Mouse (Mus musculus): ENCODE measurements around the gene Kcng4.

DNA sequence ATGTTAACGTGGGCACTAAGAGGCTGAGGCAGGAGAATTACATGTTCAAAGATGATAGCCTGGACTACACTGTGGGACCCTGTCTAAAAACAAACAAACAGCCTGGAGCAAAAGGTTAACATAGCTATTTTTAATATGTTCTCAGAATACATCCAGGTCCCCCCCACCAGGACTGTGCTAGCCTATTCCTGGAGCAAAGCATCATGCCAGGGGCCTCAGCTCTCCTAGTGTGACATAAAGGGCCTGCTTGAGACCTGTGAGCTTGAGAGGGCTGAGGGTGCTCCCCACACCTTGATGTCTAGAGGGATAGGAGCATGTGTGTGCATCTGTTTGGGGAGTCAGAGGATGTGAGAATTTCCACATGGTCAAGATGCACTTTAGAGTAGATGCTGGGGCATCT is 11.7 kb downstream of the Kcng4 start:
- TF ChIP-seq CTCF (IDR thresholded peaks at IDR 0.05; ENCODE audit: borderline replicate concordance, extremely low read depth, insufficient read depth, insufficient read length) (no peak), POLR2A (IDR thresholded peaks at IDR 0.05; ENCODE audit: borderline replicate concordance, extremely low read depth, insufficient read depth, insufficient read length, poor library complexity, severe bottlenecking) (no peak)

All from brain, embryonic 14.5 days (tissue).